Mouse (Mus musculus) embryonic facial prominence, embryonic 13.5 days (tissue): Measurements from ENCODE around the gene Rreb1. TPM values are rescaled to one million over a fixed set of nuclear protein-coding genes. Genes with fewer than 3 reads are reported as not detected.

Experiments
- polyA plus RNA-seq: library from polyadenylated mRNA; unstranded; fragments of >200 nt; fragmentation: Nextera tagmentation; extraction: Ambion mirVana; gene quantifications from 2 replicates; pipeline ENCODE4 v1.2.1, GENCODE M21; 2015

Rreb1 gene
- polyA plus RNA-seq, 1 experiment from 2014 or later: 15.0 TPM

Other genes starting within 250 kb of the Rreb1 start
- gene Ssr1, start 215.8 kb downstream of the Rreb1 start, polyA plus RNA-seq: 133 and 144 TPM in 2 replicates